Mouse (Mus musculus) heart, postnatal 10 days (tissue): Measurements from ENCODE around the gene Hmg20b. TPM values are rescaled to one million over a fixed set of nuclear protein-coding genes. Genes with fewer than 3 reads are reported as not detected.

Source experiments
- DNase-seq, 2 experiments: peaks; one replicate each; pipeline ENCODE4 v3.0.0; 2021
- intact Hi-C: fragments of 180-260 bp; cut with DNase I; formaldehyde crosslinking; loops from one replicate; pipeline ENCODE4 v1.15.1; 2025
- total RNA-seq, 2 experiments: library from RNA; stranded (reverse); gene quantifications; 2 replicates each; pipeline ENCODE4 v1.2.3; 2021

Gene Hmg20b
- total RNA-seq, 2 experiments from 2014 or later: 88.1 to 105 TPM

DNA sequence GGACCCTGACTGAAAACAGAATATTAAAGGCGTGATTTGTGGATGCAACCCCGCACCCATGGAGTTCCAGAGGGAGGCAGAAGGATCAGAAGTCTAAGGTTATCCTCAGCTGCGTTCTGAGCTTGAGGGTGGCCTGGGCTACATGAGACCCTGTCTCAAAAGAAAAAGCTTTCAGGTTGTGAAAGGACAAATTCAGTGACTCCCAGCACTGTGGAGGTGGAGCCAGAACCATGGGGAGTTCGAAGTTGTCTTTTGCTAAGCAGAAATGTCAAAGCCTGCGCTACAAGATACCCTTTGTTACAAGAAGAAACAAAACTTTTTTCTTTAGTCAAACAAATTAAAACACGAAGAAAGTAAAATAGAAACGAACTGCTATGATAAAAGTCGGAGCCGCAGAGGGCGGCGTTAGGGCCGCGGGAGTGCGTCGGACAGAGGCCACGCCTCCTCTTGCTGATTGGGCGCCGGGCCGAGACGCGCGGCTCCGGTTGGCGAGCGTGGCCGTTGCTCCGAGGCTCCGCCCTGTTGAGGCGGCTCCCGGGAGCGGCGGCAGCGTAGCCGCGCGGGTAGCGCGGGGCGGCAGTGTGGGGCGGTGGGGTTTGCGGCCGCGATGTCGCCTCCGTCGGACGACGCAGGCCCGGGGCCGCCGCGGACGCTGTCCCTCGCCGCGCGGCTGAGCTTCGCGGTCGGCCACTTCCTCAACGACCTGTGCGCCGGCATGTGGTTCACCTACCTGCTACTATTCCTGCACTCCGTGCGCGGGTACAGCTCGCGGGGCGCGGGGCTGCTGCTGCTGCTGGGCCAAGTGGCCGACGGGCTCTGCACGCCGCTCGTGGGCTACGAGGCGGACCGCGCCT, 6.9 kb upstream of the Hmg20b start, which contains the start of gene Mfsd12:
TSS of gene Mfsd12 (plus strand) at position 501 of the 854 bp plus-strand sequence.
- DNase-seq: peak; percentile 95
- intact Hi-C loops: no loop called here

GRCm38 (mm10) chr10:81356352-81356990, 6.2 kb upstream of the Hmg20b start:
- intact Hi-C loops: no loop called here
- no peak for DNase-seq

DNA sequence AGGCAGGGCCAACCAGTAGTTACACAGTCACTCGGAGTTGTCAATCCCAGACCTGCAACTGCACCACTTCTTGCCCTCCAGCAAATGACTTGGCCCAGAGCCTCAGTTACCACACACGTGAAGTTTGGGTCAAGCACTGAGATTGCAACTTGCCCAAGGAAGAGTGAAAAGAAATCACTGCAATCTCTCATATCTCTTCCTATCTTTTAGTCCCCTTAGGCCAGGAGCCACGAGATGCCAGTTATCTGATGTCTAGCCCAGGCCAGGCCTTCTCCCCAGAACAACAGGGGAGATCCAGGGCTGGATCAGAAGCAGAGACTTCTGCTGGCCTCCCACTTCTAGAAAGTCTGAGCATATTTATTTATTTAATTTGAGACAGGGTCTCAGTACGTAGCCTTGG, 5.3 kb upstream of the Hmg20b start:
- intact Hi-C loops: no loop called here
- no peak for DNase-seq

GRCm38 (mm10) chr10:81354738-81355477, 4.6 kb upstream of the Hmg20b start:
- no peak for DNase-seq
- intact Hi-C loops: no loop called here

- DNase-seq: no peak
- intact Hi-C loops: no loop called here
Observed at GRCm38 (mm10) chr10:81351678-81352291, 1.5 kb upstream of the Hmg20b start.

GRCm38 (mm10) chr10:81349961-81350350, 324 bp downstream of the Hmg20b start:
- DNase-seq: no peak
- intact Hi-C loops: no loop called here

DNA sequence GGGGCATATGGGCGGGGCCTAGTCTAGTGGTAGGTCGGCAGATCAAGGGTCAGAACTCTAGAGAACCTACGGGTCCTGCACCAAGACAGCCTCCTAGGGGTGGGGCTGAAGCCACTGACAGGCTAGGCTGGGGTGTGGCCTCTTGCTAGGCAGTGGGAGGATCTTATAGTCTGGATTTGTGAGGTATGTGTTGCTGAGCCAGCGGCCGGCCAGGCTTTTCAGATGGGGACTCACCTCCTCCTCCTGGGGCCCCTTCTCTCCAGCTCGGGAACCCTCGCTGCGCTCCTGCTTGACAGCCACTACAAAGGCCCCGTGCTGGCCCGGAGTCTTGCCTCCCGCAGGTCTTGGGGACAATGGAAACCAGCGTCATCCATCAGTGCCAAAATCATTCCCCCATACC, 1.1 kb downstream of the Hmg20b start:
- DNase-seq: peak; percentile 54 to 61

GRCm38 (mm10) chr10:81346453-81347067, 3.7 kb downstream of the Hmg20b start:
- no peak for DNase-seq
- intact Hi-C loops: no loop called here

More for the DNA sequence above, 1.1 kb downstream of the Hmg20b start:
- intact Hi-C loops: no loop called here

DNA sequence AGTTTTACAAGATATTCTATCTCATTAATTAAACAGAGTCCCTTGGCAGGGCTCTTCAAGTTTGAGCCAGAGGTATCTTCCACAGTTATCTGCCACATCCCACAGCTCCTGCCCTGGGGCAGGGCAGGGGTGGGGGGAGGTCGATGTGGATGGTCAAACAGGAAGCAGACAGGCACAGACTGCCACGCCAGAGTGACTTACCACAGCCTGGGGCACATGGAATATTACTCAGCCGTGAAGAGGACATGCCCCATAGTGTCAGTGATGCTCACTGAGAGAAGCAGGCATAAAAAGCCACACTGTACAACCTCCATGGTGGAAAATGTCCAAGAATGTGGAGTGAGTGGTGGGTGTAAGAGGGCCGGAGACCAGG, 5.1 kb downstream of the Hmg20b start:
- DNase-seq: no peak
- intact Hi-C loops: loop anchor here (2.0 kb wide), 1 partner anchor 56 kb away; no protein-coding TSS in a partner anchor

- intact Hi-C loops: loop anchor here (2.0 kb wide), 1 partner anchor 56 kb away; no protein-coding TSS in a partner anchor
- DNase-seq: peak in 1 of 2 experiments; percentile 67
Observed at GRCm38 (mm10) chr10:81344421-81345161, 5.7 kb downstream of the Hmg20b start.

GRCm38 (mm10) chr10:81342686-81343505, 7.4 kb downstream of the Hmg20b start, which contains the start of gene Gipc3:
Gene Gipc3 (minus strand): TSS chr10:81343266.
- no peak for DNase-seq
- intact Hi-C loops: no loop called here

DNA sequence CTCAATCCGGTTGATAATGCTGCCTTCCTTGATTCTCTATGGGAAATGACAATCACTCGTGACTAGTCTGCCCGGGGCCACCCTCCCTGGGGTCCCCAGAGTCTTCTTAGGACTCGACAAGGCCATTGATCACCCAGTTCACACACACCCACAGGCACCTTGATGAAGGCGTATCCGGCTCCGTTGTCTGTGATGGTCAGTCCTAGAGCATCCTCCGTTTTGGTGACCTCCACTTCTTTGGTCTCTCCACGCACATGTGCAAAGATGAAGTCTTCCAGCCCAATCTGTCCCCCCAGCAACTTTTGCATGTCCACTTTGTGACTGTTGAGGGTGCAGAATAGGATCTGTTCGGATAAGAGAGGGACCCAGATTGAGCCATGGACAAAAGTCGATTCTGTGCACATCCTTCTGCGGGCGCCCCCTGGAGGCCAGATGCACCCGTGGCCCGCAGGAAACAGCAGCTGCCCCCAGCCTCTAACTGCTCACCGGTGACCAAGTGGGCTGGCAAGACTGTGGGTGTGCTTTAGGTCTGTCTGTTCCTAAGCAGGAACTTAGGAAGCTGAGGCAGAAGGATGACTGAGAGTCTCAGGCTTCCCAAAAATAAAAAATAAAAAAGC, 8.8 kb downstream of the Hmg20b start:
- intact Hi-C loops: loop anchor here (2.0 kb wide), 1 partner anchor 15 kb away; no protein-coding TSS in a partner anchor

DNA sequence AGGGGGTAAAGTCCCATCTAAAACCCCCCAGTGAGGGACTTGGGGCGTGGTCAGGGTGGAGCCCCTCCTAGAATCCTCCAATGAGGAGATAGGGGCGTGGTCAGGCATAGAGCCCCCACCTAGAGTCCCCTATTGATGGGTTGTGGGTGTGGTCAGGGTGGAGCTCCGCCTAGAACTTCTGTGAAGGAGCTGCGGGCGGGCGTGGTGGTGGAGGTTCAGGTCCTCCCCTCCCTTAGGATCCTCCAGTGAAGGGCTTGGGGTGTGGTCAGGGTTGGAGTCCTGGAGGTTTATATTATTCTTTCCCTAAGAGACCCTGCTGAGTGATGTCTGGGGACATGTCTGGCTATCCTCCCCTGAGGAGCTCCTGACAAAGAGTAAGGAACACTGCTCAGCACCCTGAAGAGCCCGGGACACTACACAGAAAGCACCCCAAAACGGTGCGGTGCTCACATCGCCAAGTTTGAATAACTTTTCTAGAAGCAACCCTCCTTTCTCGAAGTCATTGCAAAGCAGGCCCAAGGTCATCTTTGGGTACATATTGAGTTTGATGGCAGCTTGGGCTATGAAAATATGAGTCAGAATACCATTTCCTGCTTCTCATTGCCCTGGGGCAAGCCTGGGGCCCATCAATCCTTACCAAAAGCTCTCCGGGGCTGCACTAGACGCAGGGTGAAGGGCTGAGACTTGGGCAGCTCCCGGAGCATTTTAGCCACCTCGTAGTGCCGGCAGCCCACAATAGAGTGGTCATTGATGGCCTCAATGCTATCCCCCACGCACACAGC, 9.5 kb downstream of the Hmg20b start:
- intact Hi-C loops: loop anchor here (2.0 kb wide), 1 partner anchor 14 kb away; no protein-coding TSS in a partner anchor
- no peak for DNase-seq

More for the DNA sequence above, 8.8 kb downstream of the Hmg20b start:
- peak; percentile 73 to 89 for DNase-seq

DNA sequence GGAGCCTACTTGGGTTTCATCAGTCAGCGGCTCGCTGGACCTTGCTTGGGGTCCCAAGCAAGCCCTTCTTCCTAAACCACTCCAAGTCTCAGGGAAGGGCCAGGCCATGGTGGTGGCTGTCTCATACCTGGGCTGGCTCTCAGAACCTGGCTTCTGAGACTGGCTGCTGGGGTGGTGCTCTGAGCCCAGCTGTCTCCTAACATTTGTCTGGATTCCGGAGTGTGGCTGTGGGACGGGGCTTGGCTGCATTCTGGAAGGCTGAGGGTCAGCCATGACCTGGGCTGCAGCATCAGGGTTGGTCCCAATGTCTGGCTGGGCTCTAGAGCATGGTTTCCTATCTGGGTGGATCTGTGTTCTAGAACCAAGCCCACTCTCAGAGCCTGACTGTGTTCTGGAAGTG, 13.7 kb downstream of the Hmg20b start:
- intact Hi-C loops: no loop called here
- no peak for DNase-seq

GRCm38 (mm10) chr10:81335393-81336340, 14.6 kb downstream of the Hmg20b start:
- intact Hi-C loops: no loop called here
- peak; percentile 66 to 71 for DNase-seq

DNA sequence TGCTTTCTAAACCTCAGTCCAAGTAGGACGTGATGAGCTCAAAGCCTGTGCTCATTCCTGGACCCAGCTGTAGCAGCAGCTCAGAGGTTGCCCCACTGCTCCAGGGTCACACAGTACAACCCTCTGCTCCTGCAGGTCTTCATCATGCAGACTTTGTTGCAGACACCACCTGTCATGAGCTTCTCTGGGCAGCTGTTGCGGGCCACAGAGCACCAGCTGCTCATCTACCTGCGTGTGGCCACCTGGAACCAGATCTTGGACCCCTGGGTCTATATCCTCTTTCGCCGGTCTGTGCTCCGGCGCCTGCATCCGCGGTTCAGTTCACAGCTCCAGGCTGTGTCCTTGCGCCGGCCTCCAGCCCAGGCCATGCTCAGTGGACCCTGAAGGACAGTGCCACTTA, 16.0 kb downstream of the Hmg20b start:
- intact Hi-C loops: no loop called here
- no peak for DNase-seq
